Mouse (Mus musculus) bone marrow, adult 2 months (tissue): ENCODE measurements around the gene Kctd15. TPM values are rescaled to one million over a fixed set of nuclear protein-coding genes. Genes with fewer than 3 reads are reported as not detected.

Experiments
- H3K27ac ChIP-seq: fragments of 200-500 bp; 2 replicates; pipeline ENCODE4 v1.5.1; 2012; ENCODE audit warnings: low read depth, mild to moderate bottlenecking, control low read depth, inconsistent platforms, low read length; ENCODE audit not compliant: control insufficient read depth, poor library complexity, insufficient read depth
- H3K4me1 ChIP-seq: fragments of 200-500 bp; 2 replicates; pipeline ENCODE4 v1.6.1; 2011; ENCODE audit warnings: low read length; ENCODE audit not compliant: control insufficient read depth, insufficient read depth
- H3K4me3 ChIP-seq: fragments of 200-500 bp; replicated peaks from 2 replicates; pipeline ENCODE3; 2011; ENCODE audit warnings: mild to moderate bottlenecking, low read depth, low read length, control low read depth; ENCODE audit not compliant: control insufficient read depth
- CTCF ChIP-seq: fragments of 200-500 bp; IDR thresholded peaks from 2 replicates; pipeline ENCODE4 v1.5.1; 2011; ENCODE audit warnings: low read length, control low read depth; ENCODE audit not compliant: control insufficient read depth, insufficient read depth
- POLR2A ChIP-seq: fragments of 200-500 bp; IDR thresholded peaks from 2 replicates; pipeline ENCODE4 v1.6.1; 2011; ENCODE audit warnings: low read depth, mild to moderate bottlenecking, control low read depth, low read length, borderline replicate concordance; ENCODE audit not compliant: control insufficient read depth
- WGBS: fragments of 180-500 bp; shearing (Covaris S2); methylation state at CpG from one replicate; pipeline ENCODE4 v1.1.7; 2018; 5-methylcytosine and 5-hydroxymethylcytosine counted together
- polyA plus RNA-seq: library from polyadenylated mRNA; stranded (reverse); fragments of >200 nt; gene quantifications from 2 replicates; pipeline ENCODE4 v1.2.4, GENCODE M21; 2011; ENCODE audit warnings: low replicate concordance; ENCODE audit not compliant: missing spikeins, insufficient read depth, insufficient read length

Kctd15 gene
- polyA plus RNA-seq, 1 experiment = 0.80 TPM

DNA sequence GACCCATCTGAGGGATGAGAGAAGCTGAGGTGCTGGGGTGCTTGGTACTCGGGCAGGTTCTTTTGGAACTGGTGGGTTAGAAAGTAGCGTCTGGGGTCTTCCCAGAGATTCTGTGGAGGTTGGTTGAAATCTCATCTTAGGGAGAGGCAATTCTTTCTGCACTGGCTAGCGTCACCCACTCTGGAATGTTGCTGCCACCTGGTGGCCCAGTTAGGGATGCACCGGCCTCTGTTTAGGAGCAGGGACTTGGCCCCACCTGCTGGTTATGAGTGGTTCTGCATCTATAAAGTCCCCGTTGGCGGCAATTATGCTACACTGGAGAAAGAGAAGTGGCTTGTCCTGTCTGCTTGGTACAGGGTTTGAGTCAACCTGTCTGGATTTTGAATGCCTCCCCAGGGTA lies 15.4 kb upstream of the Kctd15 start:
- TF ChIP-seq POLR2A (no peak), CTCF (peak; percentile 99)
- H3K4me1 ChIP-seq = no peaks in the 10 kb centered on the region
- no peak overlapping the region for H3K4me3 ChIP-seq
- H3K27ac ChIP-seq = no peak overlapping the region
- WGBS = 4% methylated on average over 6 of the region's 6 CpGs

DNA sequence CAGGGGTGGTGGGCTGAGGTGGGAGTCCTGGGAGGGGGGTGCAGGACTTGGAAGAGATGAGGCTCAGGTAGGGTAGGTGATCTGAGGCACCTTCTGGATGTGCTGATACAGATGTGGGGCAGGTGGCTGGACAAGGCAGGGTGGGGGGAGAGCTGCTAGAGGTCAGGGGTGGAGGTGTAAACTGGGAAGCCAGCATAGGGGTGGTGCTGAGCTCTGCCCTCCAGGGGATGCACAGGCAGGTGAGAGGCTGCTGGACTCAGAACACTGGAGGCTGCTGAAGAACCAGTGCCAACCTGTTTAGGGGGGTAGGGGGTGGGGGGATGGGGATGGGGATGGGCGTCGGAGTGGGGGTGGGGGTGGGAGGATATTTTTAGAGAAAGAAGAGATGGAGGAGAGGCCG lies 14.2 kb upstream of the Kctd15 start:
- Histone ChIP-seq H3K27ac (no peak overlapping the region), H3K4me3 (no peak overlapping the region), H3K4me1 (no peaks in the 10 kb centered on the region)
- no peak for TF ChIP-seq CTCF
- 82% methylated on average over 3 of the region's 3 CpGs for WGBS

DNA sequence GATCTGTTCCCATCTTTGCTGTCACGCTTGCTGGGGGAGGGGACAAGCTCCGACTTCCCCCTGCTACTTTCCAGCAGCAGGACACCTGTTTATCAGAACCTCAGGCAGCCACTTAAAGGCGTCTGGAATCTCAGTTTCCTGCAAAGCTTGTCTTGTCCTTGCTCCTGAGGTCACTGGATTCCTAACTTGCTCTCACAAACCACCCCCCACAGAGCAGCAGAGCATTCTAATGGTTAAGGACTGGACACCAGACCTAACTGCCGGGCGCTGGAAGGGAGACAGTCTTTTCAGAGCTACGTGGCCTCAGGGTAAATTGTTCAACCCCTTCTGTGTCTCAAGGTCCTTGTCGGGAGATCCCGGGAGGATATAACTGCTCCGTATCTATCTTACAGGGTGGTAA lies 12.8 kb upstream of the Kctd15 start:
- H3K4me3 ChIP-seq = no peak overlapping the region
- WGBS = 40% methylated on average over 9 of the region's 9 CpGs
- H3K4me1 ChIP-seq = no peaks in the 10 kb centered on the region
- H3K27ac ChIP-seq = no peak overlapping the region
- TF ChIP-seq POLR2A (no peak), CTCF (no peak)

DNA sequence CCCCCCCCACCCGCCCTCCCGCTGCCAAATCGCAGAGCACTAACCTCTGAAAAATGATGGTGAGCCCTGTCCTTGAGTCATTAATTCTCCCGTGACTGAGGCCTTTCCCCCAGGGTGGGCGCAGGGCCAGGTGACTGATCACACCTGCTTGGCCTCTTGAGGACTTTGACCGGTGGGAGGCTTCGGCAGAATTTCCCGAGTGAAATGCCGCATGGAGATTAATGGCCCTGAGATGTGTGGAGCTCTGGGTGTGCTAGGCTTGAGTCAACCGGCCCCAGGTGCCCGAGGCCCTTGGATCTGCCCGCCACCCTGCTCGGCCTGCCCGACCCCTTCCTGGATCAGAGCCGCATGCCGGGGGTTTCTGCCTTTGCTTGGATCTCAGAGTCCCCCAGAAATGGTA lies 11.3 kb upstream of the Kctd15 start:
- WGBS = 84% methylated on average over 16 of the region's 16 CpGs
- TF ChIP-seq CTCF (no peak), POLR2A (no peak)
- H3K4me1 ChIP-seq = no peaks in the 10 kb centered on the region
- H3K4me3 ChIP-seq = no peak overlapping the region
- no peak overlapping the region for H3K27ac ChIP-seq

DNA sequence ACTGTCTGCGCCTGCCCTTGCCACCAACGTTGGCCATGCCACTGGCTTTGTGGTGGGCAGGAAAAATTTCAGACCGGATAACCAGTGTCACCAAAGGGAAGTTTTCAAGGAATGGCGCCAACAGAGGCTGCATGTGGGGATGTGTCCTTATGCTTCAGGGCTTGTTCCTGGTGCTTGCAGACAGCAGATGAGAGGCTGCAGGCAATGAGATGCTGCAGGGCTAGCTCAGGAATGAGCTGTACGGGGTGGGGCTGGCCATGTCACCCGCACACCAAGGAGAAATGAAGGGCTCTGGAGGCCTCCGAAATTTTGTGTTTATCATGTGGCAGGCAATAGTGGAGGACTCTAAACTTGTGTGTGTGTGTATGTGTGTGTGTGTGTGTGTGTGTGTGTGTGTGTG lies 6.6 kb upstream of the Kctd15 start:
- no peak for TF ChIP-seq CTCF
- no peak for TF ChIP-seq POLR2A
- Histone ChIP-seq H3K4me3 (no peak overlapping the region), H3K4me1 (no peaks in the 10 kb centered on the region), H3K27ac (no peak overlapping the region)
- 59% methylated on average over 7 of the region's 7 CpGs for WGBS

DNA sequence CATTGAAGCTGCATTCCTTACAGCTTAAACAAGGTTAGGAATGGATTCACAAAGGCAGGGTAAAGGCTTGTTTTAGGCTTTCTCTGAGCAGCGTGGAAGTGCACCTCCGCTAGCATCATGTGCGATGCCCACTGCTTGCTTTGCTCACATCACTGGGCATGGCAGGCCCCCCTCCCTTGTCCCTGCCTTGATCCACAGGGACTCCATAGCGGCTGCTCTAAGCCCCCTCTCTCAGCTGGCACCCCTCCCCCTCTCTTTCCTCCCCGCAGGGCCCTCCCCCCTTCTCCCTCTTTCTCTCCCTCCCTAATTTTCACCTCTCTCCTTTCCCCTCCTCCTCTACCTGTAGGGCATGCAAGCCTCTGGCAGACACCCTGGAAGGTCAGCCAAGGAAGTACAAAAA lies 5.7 kb upstream of the Kctd15 start:
- Histone ChIP-seq H3K4me3 (no peak overlapping the region), H3K27ac (no peak overlapping the region), H3K4me1 (no peaks in the 10 kb centered on the region)
- TF ChIP-seq POLR2A = no peak
- no peak for TF ChIP-seq CTCF
- 53% methylated on average over 5 of the region's 5 CpGs for WGBS

DNA sequence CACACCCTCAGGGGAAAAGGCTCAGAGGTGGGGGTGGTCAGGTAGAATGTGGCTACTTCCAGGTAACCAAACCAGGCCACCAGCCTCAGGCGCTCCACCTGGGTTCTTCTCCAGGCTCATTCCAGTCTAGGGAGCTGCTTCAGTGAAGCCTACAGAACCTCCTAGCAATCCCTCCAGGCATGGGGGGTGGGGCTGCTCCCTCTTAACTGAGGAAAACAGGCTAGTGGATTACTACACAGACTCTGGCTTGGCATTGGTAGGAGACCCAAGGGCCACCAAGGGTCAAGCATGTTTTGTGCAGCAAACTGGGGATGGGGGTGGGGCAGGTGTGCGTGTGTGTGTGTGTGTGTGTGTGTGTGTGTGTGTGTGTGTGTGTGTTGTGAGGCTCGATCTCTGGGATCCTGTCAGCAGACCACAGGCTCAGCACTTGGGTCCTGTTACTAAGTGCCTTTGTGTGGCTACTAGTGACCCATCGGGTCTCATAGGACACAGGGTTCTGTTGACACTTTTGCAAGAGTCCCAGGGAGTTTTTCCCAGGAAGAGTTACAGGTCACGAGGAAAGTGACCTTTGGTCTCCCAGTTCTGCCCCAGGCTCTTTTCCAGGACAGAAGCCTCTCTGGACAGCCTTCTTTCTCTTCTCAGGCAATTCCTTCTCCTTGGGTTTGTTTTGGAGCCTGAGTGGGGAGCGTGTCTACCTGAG lies 3.0 kb upstream of the Kctd15 start:
- TF ChIP-seq POLR2A (no peak), CTCF (no peak)
- WGBS = 73% methylated on average over 6 of the region's 6 CpGs
- Histone ChIP-seq H3K4me1 (no peaks in the 10 kb centered on the region), H3K4me3 (no peak overlapping the region), H3K27ac (no peak overlapping the region)

DNA sequence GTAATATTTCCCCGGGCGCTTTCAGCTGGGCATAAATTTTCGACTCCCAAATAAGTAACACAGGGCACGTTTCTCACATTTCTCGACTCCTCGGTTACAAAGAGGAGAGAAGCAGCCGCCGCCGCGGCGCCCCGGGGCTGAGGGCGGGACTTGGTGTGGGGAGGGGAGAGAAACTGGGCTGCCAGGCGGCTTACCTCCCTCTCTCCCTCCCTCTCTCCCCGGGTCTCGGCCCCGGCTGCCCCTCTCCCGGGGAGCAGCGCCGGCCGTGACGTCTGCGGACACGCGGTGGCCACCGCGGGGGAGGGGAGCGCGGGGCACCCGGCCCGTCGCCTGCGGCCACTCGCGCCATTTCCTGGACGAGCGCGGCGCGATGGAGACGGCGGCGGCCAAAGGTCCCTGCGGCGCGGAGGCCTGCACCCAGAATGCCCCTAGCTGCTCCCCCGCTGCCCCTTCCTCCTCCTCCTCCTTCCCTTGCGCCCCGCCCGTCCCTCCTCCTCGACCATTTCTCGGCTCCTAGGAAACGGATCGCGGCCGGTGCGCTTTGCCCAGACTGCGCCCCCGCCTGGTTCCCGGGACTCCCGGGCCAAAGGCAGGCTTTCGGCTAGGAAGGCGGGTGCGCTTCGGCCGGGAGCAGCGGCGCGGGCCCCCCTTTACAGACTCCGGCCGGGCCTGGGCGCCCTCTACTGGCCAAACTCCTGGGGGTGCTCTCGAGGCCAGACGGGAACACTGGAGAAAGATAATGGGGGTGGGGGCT lies 1.3 kb downstream of the Kctd15 start:
- Histone ChIP-seq H3K27ac (no peak overlapping the region), H3K4me1 (no peaks in the 10 kb centered on the region), H3K4me3 (no peak overlapping the region)
- no peak; the same call in 1 of the 2 replicates for TF ChIP-seq CTCF
- 1% methylated on average over 69 of the region's 74 CpGs for WGBS
